Mouse (Mus musculus) hindbrain, embryonic 15.5 days (tissue): ENCODE results near the gene Nabp2. TPM values are rescaled to one million over a fixed set of nuclear protein-coding genes. Genes with fewer than 3 reads are reported as not detected.

Source experiments
- ATAC-seq: fragments of 200-750 bp; cut with Nextera tagmentation; 2 replicates; pipeline ENCODE4 v1.8.0; 2017; ENCODE audit warnings: low read depth, moderate number of reproducible peaks, moderate TSS enrichment; ENCODE audit not compliant: low FRiP score
- H3K27ac ChIP-seq: fragments of 300-500 bp; sonication (generic); replicated peaks from 2 replicates; pipeline ENCODE4 v1.5.1; 2015; ENCODE audit warnings: mild to moderate bottlenecking, inconsistent platforms
- H3K27me3 ChIP-seq: fragments of 300-500 bp; sonication (generic); 2 replicates; pipeline ENCODE4 v1.6.1; 2015; ENCODE audit warnings: control low read depth, inconsistent platforms
- H3K36me3 ChIP-seq: fragments of 300-500 bp; sonication (generic); 2 replicates; pipeline ENCODE4 v1.6.1; 2015; ENCODE audit warnings: control low read depth, inconsistent platforms
- H3K4me1 ChIP-seq: fragments of 300-500 bp; sonication (generic); replicated peaks from 2 replicates; pipeline ENCODE4 v1.6.1; 2015; ENCODE audit warnings: control low read depth, inconsistent platforms
- H3K4me2 ChIP-seq: fragments of 300-500 bp; sonication (generic); 2 replicates; pipeline ENCODE4 v1.6.1; 2015; ENCODE audit warnings: moderate library complexity, mild to moderate bottlenecking, inconsistent platforms
- H3K4me3 ChIP-seq: fragments of 300-500 bp; sonication (generic); 2 replicates; pipeline ENCODE4 v1.5.1; 2015; ENCODE audit warnings: mild to moderate bottlenecking, inconsistent platforms
- H3K9ac ChIP-seq: fragments of 300-500 bp; sonication (generic); 2 replicates; pipeline ENCODE4 v1.6.1; 2015; ENCODE audit warnings: inconsistent platforms
- H3K9me3 ChIP-seq: fragments of 300-500 bp; sonication (generic); 2 replicates; pipeline ENCODE4 v1.6.1; 2016; ENCODE audit warnings: control low read depth, inconsistent platforms
- WGBS: fragments of 180-500 bp; shearing (Covaris S2); methylation state at CpG from one replicate; pipeline ENCODE4 v1.1.7; 2015; 5-methylcytosine and 5-hydroxymethylcytosine counted together
- microRNA-seq: library from miRNA; unstranded; fragments of <30 nt; microRNA quantifications from one replicate; pipeline ENCODE4, GENCODE M21; 2016
- polyA plus RNA-seq: library from polyadenylated mRNA; unstranded; fragments of >200 nt; fragmentation: Nextera tagmentation; extraction: Ambion mirVana; gene quantifications from 2 replicates; pipeline ENCODE4 v1.2.1, GENCODE M21; 2015

Gene Nabp2
- polyA plus RNA-seq, 1 experiment from 2014 or later = 141 TPM

DNA sequence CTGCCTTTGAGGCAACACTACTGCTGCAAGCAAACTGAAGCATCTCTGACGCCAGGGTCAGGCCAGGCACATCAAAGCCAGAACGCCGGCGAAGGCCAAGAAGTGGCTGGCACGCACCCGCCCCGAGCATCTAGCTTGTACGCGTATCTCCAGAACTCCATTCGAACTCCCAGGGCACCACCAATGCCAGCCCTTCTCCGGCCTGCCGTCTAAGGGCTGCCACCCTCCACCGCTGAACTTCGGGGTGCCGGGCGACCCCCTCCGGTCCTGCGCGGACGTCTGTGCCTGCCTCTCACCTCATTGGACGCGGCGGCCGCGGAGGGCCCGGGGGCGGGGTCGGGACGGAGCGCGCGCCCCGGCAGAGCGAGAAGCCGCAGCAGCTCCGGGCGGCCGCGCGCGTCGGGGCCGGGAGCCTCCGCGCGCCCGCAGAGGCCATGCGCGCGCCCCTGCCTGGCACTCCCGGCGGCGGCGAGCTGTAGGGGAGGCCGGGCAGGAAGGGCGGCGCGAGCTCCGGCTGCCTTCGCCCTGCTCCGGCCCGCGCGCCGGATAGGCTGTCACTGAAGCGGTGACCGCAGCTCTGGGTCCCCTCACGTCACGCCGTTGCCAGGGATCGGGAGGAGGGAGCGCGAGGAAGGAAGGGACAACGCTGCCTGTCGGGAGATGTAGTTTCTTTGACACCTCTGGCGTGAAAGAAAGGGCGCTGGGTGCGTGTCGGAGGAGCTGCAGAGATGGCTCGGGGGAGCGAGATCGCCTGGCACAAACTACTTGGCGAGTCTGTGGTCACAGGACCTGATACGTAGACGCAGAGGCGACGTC lies 42.7 kb downstream of the Nabp2 start, which contains the start of gene Coq10a:
Gene Coq10a (minus strand): TSS at position 596 of the 816 bp plus-strand sequence.
- H3K36me3 ChIP-seq = peaks cover 8% of the 10 kb centered on the region

DNA sequence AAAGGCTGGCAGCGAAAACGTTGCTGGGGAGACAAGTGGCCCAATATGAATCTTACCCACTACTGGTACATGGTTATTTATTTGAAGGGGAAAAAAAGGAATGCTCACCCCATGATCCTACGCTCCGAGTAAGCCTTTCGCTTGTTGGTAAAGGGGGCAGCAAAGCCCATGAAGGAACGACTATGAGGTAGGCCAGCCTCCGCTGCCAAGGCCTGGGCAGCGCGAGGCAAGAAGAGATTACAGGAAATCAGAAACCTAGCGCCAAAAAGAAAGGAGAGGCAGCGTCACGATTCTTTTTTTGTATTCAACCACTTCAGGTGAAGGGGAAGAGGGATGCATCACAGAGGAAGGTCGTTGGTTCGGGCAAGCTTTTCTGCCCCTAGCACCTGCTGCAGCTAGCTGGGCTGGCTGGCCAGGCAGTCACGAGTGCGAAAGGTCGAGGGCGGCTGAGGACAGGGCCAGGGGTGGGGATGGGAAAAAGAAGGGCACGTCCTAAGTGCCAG lies 43.3 kb downstream of the Nabp2 start:
- Histone ChIP-seq H3K27me3 (no peaks in the 10 kb centered on the region), H3K9ac (peak overlapping the region; percentile 65), H3K4me2 (peak overlapping the region; percentile 92), H3K9me3 (no peaks in the 10 kb centered on the region), H3K4me1 (peaks cover 19% of the 10 kb centered on the region), H3K27ac (peak overlapping the region; percentile 97), H3K4me3 (peak overlapping the region; percentile 89), H3K36me3 (peaks cover 15% of the 10 kb centered on the region)
- no peak for ATAC-seq
- WGBS = 13% methylated on average over 19 of the region's 19 CpGs

More for the DNA sequence above, 42.7 kb downstream of the Nabp2 start, which contains the start of gene Coq10a:
- WGBS = under 1% methylated on average over 87 of the region's 87 CpGs
- Histone ChIP-seq H3K27ac (peak within 1 kb of the TSS; percentile 97), H3K27me3 (no peaks in the 10 kb centered on the region), H3K4me3 (peak within 1 kb of the TSS; percentile 89), H3K4me1 (peaks cover 19% of the 10 kb centered on the region), H3K9me3 (no peaks in the 10 kb centered on the region), H3K4me2 (peak within 1 kb of the TSS; percentile 92), H3K9ac (peak within 1 kb of the TSS; percentile 65)
- peak; percentile 96 for ATAC-seq

DNA sequence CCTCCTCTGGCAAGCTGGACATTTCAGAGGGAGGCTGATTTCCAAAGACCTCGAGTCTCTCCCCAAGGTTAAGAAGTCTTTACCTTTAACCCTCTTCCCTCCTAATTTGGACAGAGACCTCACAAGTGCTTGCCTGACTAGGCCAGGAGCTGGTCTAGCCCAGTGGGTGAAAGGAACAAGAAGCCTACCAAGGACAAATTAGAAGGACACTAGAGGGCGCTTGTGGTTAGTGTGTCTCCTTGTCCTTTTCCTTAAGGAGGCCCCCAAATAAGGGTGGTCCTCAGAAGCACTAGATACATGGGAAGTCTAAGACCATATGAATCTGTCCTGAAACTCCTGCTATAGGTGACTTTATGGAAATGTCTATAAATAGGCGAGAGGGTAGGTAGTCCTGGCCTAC lies 48.7 kb downstream of the Nabp2 start:
- H3K4me1 ChIP-seq = peaks cover 6% of the 10 kb centered on the region
- H3K9ac ChIP-seq = no peak overlapping the region
- no peak overlapping the region for H3K27ac ChIP-seq
- H3K36me3 ChIP-seq = peaks cover 66% of the 10 kb centered on the region
- H3K4me2 ChIP-seq = no peak overlapping the region
- WGBS = 43% methylated on average over 3 of the region's 3 CpGs
- no peak overlapping the region for H3K4me3 ChIP-seq
- H3K9me3 ChIP-seq = no peaks in the 10 kb centered on the region
- peak; percentile 33; the same call in 1 of the 2 replicates for ATAC-seq
- H3K27me3 ChIP-seq = no peaks in the 10 kb centered on the region

DNA sequence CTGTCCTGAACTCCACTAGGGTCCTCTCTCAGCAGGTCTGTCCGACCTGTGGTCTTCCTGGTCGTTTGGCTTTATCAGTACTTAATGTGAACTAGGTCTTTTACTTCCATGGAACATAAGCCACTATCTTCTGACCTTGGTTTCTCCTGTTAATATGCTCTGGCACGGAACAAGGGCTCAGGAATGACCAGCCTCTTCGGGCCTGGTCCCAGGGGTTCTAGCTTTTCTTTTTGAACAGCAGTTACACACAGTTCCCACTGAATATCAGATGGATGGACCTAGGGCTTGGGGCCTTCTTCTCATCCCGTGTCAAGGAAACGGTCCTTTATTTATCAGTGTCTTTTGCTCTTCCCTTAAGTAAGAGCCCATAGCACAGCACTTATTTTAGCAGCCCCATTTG lies 49.5 kb downstream of the Nabp2 start:
- no peak overlapping the region for H3K4me2 ChIP-seq
- no peaks in the 10 kb centered on the region for H3K9me3 ChIP-seq
- no peak overlapping the region for H3K27ac ChIP-seq
- 93% methylated on average over 6 of the region's 6 CpGs for WGBS
- no peak overlapping the region for H3K4me3 ChIP-seq
- H3K9ac ChIP-seq = no peak overlapping the region
- peaks cover 71% of the 10 kb centered on the region for H3K36me3 ChIP-seq
- H3K4me1 ChIP-seq = no peaks in the 10 kb centered on the region
- H3K27me3 ChIP-seq = no peaks in the 10 kb centered on the region
- no peak for ATAC-seq

DNA sequence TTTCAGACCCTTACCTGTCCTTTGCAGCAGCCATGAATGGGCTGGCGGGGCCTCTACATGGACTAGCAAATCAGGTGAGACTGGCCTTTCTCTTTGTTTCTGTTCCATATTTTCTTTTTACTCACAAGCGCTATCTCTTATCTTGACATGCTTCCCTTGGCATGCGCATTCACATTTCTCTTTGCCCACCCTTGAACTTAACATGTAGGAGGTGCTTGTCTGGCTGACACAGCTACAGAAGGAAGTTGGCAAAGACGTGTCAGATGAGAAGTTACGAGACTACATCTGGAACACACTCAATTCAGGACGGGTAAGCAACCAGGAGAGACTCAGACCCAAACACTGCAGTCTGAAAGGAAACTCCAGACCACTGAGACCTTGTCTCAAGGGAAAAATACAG lies 52.1 kb downstream of the Nabp2 start:
- Histone ChIP-seq H3K27me3 (no peaks in the 10 kb centered on the region), H3K4me3 (no peak overlapping the region), H3K36me3 (peaks cover 83% of the 10 kb centered on the region), H3K4me2 (no peak overlapping the region), H3K27ac (no peak overlapping the region), H3K4me1 (no peaks in the 10 kb centered on the region), H3K9me3 (no peaks in the 10 kb centered on the region), H3K9ac (no peak overlapping the region)
- 97% methylated on average over 6 of the region's 6 CpGs for WGBS
- no peak for ATAC-seq

DNA sequence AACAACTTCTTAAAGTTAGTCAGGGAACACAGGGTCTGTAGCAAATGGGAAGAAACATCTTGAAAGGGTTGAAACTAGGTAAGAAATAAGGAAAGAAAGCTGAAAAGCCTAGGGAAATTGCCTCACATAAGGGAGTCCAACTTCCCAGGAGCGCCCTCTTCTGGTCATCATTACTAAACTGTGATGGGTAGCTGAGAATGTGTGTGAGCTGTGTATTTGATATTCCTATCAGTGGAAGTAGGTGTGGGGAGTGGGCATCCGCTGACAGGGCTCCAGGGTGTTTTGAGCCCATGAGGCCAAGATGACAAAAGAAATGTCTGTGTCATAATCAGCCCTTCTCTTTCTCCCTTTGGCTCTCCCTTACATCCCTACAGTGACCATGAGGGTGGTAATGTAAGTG lies 52.5 kb downstream of the Nabp2 start:
- Histone ChIP-seq H3K4me2 (no peak overlapping the region), H3K27ac (no peak overlapping the region), H3K27me3 (no peaks in the 10 kb centered on the region), H3K9ac (no peak overlapping the region), H3K4me3 (no peak overlapping the region), H3K4me1 (no peaks in the 10 kb centered on the region), H3K36me3 (peaks cover 87% of the 10 kb centered on the region), H3K9me3 (no peaks in the 10 kb centered on the region)
- 56% methylated on average over 2 of the region's 2 CpGs for WGBS
- ATAC-seq = no peak; the same call in 1 of the 2 replicates

Small RNA genes within 50 kb of the gene (microRNA-seq; reads per million reads assigned to microRNA genes)
- gene Gm25361 (not detected), gene Gm26308 (not detected), gene Mir6914 (not detected), gene Mir6915 (2.6 reads per million, percentile 9 among the genes with 10 or more reads in this experiment), gene Mir8105 (1.3 reads per million)

Other genes with a start within 250 kb of the Nabp2 start
- 10.2 and 10.3 TPM in 2 replicates for gene Rbms2, start 231.2 kb downstream of the Nabp2 start, polyA plus RNA-seq
- gene Gls2, start 217.0 kb downstream of the Nabp2 start, polyA plus RNA-seq = 2.0 and 2.2 TPM in 2 replicates
- 20.6 and 21.0 TPM in 2 replicates for gene Spryd4, start 199.7 kb downstream of the Nabp2 start, polyA plus RNA-seq
- gene Mip, start 185.7 kb downstream of the Nabp2 start, polyA plus RNA-seq = 0.12 TPM in 1 of 2 replicates, not detected in the other
- 22.4 and 23.3 TPM in 2 replicates for gene Timeless, start 179.4 kb downstream of the Nabp2 start, polyA plus RNA-seq
- gene Apon, start 157.4 kb downstream of the Nabp2 start, polyA plus RNA-seq = 0.14 TPM in 1 of 2 replicates, not detected in the other
- gene Apof, start 142.8 kb downstream of the Nabp2 start, polyA plus RNA-seq = 0.21 and 0.47 TPM in 2 replicates
- 20.7 and 21.7 TPM in 2 replicates for gene Stat2, start 140.9 kb downstream of the Nabp2 start, polyA plus RNA-seq
- 0.26 and 0.49 TPM in 2 replicates for gene Il23a, start 112.7 kb downstream of the Nabp2 start, polyA plus RNA-seq
- gene Pan2, start 108.2 kb downstream of the Nabp2 start, polyA plus RNA-seq = 19.1 and 21.4 TPM in 2 replicates
- gene Cnpy2, start 89.0 kb downstream of the Nabp2 start, polyA plus RNA-seq = 188 and 205 TPM in 2 replicates
- gene Cs, start 73.8 kb downstream of the Nabp2 start, polyA plus RNA-seq = 267 and 278 TPM in 2 replicates
- 38.7 and 41.9 TPM in 2 replicates for gene Coq10a, start 42.5 kb downstream of the Nabp2 start, polyA plus RNA-seq
- gene Ankrd52, start 34.4 kb downstream of the Nabp2 start, polyA plus RNA-seq = 10.9 and 13.8 TPM in 2 replicates
- 0.21 and 0.83 TPM in 2 replicates for gene Slc39a5, start 10.3 kb downstream of the Nabp2 start, polyA plus RNA-seq
- gene Rnf41, start 165 bp upstream of the Nabp2 start, polyA plus RNA-seq = 91.3 and 92.4 TPM in 2 replicates
- 167 and 177 TPM in 2 replicates for gene Smarcc2, start 47.8 kb upstream of the Nabp2 start, polyA plus RNA-seq
- gene Myl6, start 82.7 kb upstream of the Nabp2 start, polyA plus RNA-seq = 944 and 959 TPM in 2 replicates
- 5.7 and 6.5 TPM in 2 replicates for gene Myl6b, start 87.2 kb upstream of the Nabp2 start, polyA plus RNA-seq
- 14.2 and 14.8 TPM in 2 replicates for gene Esyt1, start 114.4 kb upstream of the Nabp2 start, polyA plus RNA-seq
- 18.2 and 20.0 TPM in 2 replicates for gene Zc3h10, start 136.3 kb upstream of the Nabp2 start, polyA plus RNA-seq
- gene Rpl41, start 137.8 kb upstream of the Nabp2 start, polyA plus RNA-seq = 2,263 and 2,497 TPM in 2 replicates
- gene Pa2g4, start 154.5 kb upstream of the Nabp2 start, polyA plus RNA-seq = 125 and 127 TPM in 2 replicates
- 1.2 and 2.1 TPM in 2 replicates for gene Erbb3, start 178.2 kb upstream of the Nabp2 start, polyA plus RNA-seq
- 359 and 409 TPM in 2 replicates for gene Rps26, start 215.3 kb upstream of the Nabp2 start, polyA plus RNA-seq
- gene Ikzf4, start 234.5 kb upstream of the Nabp2 start, polyA plus RNA-seq = 15.1 and 18.3 TPM in 2 replicates